Mouse (Mus musculus) kidney, embryonic 16.5 days (tissue): ENCODE results near the gene Grb10. TPM values are rescaled to one million over a fixed set of nuclear protein-coding genes. Genes with fewer than 3 reads are reported as not detected.
A peak's percentile ranks its signal among the peaks of the same experiment; 100 is the strongest.

Experiments
- ATAC-seq: fragments of 200-750 bp; cut with Nextera tagmentation; 2 replicates; pipeline ENCODE4 v1.8.0; 2017; ENCODE audit warnings: moderate TSS enrichment; ENCODE audit not compliant: low FRiP score, low TSS enrichment
- H3K27ac ChIP-seq: fragments of 300-500 bp; sonication (generic); 2 replicates; pipeline ENCODE4 v1.5.1; 2014; ENCODE audit warnings: low read length
- H3K27me3 ChIP-seq: fragments of 300-500 bp; sonication (generic); 2 replicates; pipeline ENCODE4 v1.6.1; 2014; ENCODE audit warnings: low read length, control low read depth, mixed read lengths; ENCODE audit not compliant: insufficient read depth
- H3K36me3 ChIP-seq: fragments of 300-500 bp; sonication (generic); 2 replicates; pipeline ENCODE4 v1.6.1; 2014; ENCODE audit warnings: low read length, control low read depth, mixed read lengths; ENCODE audit not compliant: insufficient read depth
- H3K4me1 ChIP-seq: fragments of 300-500 bp; sonication (generic); 2 replicates; pipeline ENCODE4 v1.6.1; 2014; ENCODE audit warnings: low read length, control low read depth, mixed read lengths; ENCODE audit not compliant: insufficient read depth
- H3K4me2 ChIP-seq: fragments of 300-500 bp; sonication (generic); replicated peaks from 2 replicates; pipeline ENCODE4 v1.6.1; 2014; ENCODE audit warnings: low read depth, low read length
- H3K4me3 ChIP-seq: fragments of 300-500 bp; sonication (generic); 2 replicates; pipeline ENCODE4 v1.5.1; 2014; ENCODE audit warnings: mild to moderate bottlenecking, low read length
- H3K9ac ChIP-seq: fragments of 300-500 bp; sonication (generic); replicated peaks from 2 replicates; pipeline ENCODE4 v1.6.1; 2014; ENCODE audit warnings: low read length
- H3K9me3 ChIP-seq: fragments of 300-500 bp; sonication (generic); 2 replicates; pipeline ENCODE4 v1.6.1; 2016; ENCODE audit warnings: low read length, control low read depth
- WGBS: fragments of 180-500 bp; shearing (Covaris S2); extraction: QIAGEN DNeasy Blood & Tissue Kit; methylation state at CpG from one replicate; pipeline ENCODE4 v1.1.7; 2014; 5-methylcytosine and 5-hydroxymethylcytosine counted together
- polyA plus RNA-seq: library from polyadenylated mRNA; unstranded; fragments of >200 nt; fragmentation: Nextera tagmentation; extraction: Ambion mirVana; gene quantifications from 2 replicates; pipeline ENCODE4 v1.2.1, GENCODE M21; 2015

Gene Grb10
- polyA plus RNA-seq, 1 experiment from 2014 or later = 374 TPM

DNA sequence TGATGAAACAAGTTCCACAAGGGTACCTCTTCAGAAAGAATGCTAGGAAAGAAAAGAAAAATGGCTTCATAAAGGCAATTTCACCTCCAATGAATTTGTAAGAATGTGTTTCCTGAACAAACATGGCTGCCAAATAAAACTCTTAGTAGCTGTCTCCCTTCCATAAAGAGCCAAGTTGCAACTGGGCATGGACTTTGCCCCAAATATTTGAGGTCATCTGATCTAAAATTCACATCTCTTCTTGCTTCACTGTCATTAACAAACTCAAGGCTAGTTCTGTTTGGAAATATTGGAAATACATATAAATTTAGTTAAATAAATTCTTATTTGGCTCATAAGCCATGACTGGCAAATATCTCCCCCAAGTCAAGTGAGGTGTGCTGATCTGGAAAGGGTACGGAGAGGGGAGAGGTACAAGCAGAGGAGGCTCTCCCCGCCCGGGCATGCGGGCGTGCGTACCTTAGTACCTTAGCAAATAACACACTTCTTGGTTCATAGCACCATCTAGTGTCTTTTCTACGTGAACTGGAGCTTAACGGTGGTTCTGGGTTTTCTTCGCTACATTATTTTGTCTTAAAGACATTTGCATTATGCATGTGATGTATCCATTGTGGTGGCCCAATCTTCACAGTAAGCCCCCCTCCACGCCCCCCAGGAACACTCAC, 63.8 kb downstream of the Grb10 start:
- 33% methylated on average over 10 of the region's 10 CpGs for WGBS

DNA sequence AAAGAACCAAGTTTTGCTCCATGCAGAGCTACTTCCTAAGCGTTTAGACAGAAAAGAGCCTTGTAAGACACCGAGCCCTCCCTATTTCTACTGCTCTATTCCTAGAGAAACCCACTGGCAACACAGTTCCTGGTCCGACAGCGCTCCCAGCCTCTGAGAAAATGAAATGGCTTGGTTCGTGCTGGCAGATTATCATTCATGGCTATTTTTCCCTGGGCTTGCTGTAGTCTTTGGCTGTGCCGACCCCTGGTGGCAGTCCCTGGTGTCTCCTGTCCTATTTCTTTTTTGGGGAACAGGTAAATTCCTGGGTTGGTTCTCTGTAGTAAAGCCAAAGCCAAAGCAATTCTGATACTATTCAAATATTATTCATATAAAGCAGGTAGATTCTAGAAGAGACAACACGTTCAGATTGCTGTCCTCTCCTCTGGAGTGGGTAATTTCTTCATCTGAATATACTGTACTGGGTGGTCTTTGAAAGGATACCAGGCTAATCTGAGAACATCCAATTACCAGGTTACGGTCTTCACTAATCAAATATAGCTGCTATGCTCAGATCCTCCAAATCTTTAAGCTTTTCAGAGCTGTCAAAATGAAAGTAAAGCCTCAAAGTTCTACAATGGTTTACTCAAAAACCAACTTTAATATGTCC, 65.0 kb downstream of the Grb10 start:
- ATAC-seq = peak; percentile 57; the same call in 1 of the 2 replicates
- 50% methylated on average over 8 of the region's 8 CpGs for WGBS
- no peaks in the 10 kb centered on the region for H3K27me3 ChIP-seq
- H3K9ac ChIP-seq = no peak overlapping the region
- H3K4me1 ChIP-seq = peaks cover 3% of the 10 kb centered on the region; the same call in 1 of the 2 replicates
- H3K9me3 ChIP-seq = peaks cover 8% of the 10 kb centered on the region
- peaks cover 27% of the 10 kb centered on the region for H3K36me3 ChIP-seq
- H3K27ac ChIP-seq = no peak overlapping the region
- H3K4me2 ChIP-seq = no peak overlapping the region
- H3K4me3 ChIP-seq = no peak overlapping the region

More for the DNA sequence above, 63.8 kb downstream of the Grb10 start:
- no peaks in the 10 kb centered on the region for H3K4me1 ChIP-seq
- H3K27me3 ChIP-seq = no peaks in the 10 kb centered on the region
- H3K27ac ChIP-seq = no peak overlapping the region
- peak; percentile 59; the same call in 1 of the 2 replicates for ATAC-seq
- peaks cover 22% of the 10 kb centered on the region for H3K36me3 ChIP-seq
- H3K9me3 ChIP-seq = peaks cover 8% of the 10 kb centered on the region
- H3K4me3 ChIP-seq = no peak overlapping the region
- H3K4me2 ChIP-seq = no peak overlapping the region
- no peak overlapping the region for H3K9ac ChIP-seq

DNA sequence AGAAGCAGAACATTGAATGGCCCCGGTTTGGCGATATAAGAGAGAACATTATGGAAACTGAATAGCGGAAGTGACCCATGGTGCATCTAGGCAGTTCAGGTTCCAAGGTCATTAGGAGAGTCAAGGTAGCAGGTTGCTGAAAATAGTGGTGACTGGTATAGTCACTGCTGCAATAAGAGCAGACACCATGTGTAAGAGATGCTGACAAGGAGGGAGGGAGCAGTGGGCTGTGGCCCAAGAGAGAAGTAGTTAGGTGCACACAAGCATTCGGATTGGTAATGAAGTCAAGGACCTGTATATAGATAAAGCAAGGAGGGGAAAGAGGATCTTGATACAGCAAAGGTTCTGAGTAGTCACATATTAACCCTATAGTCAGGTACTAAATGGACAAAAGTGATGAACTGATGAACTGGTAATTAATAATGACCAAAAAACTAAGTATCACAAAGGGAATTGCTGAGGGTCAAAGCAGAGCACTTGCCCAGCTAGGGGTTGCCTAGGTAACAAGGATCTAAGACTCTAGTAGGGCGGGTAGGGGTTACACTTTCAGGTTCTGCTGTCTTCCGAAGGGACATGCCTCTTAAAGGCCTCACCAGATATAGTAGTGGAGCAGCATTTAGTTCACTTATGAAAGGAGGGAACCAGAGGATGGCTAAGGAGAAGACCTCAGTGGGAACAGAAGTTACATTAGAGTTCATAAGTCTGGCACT, 65.9 kb downstream of the Grb10 start:
- no peak for ATAC-seq
- Histone ChIP-seq H3K27me3 (no peaks in the 10 kb centered on the region), H3K4me1 (peaks cover 4% of the 10 kb centered on the region; the same call in 1 of the 2 replicates), H3K9me3 (peaks cover 8% of the 10 kb centered on the region), H3K36me3 (peaks cover 32% of the 10 kb centered on the region), H3K4me3 (no peak overlapping the region), H3K4me2 (no peak overlapping the region), H3K27ac (no peak overlapping the region), H3K9ac (no peak overlapping the region)
- WGBS = 88% methylated on average over 6 of the region's 6 CpGs

DNA sequence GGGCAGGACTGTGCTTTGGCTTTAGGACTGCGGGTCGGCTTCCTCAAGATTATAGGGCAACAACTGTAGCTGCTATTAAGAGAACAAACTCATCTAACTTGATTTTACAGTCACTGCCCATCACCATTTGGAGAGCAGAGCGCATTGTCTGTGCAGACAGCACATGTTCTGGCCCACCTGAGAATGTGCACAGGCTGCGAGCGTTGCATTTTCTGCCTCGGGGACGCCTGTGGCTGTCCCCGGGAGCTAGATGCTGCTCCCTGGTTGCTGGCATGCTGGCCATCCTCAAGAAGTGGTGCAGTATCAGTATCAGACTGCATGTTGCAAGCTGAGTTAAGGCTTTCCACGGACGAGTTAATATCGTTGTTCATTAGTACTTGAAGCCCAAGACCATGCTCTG, 68.2 kb downstream of the Grb10 start:
- WGBS = 92% methylated on average over 11 of the region's 11 CpGs
- no peak overlapping the region for H3K4me3 ChIP-seq
- no peak overlapping the region for H3K9ac ChIP-seq
- no peaks in the 10 kb centered on the region for H3K27me3 ChIP-seq
- peaks cover 8% of the 10 kb centered on the region for H3K9me3 ChIP-seq
- peaks cover 44% of the 10 kb centered on the region for H3K36me3 ChIP-seq
- no peak for ATAC-seq
- no peak overlapping the region for H3K4me2 ChIP-seq
- peaks cover 13% of the 10 kb centered on the region; the same call in 1 of the 2 replicates for H3K4me1 ChIP-seq
- H3K27ac ChIP-seq = no peak overlapping the region

DNA sequence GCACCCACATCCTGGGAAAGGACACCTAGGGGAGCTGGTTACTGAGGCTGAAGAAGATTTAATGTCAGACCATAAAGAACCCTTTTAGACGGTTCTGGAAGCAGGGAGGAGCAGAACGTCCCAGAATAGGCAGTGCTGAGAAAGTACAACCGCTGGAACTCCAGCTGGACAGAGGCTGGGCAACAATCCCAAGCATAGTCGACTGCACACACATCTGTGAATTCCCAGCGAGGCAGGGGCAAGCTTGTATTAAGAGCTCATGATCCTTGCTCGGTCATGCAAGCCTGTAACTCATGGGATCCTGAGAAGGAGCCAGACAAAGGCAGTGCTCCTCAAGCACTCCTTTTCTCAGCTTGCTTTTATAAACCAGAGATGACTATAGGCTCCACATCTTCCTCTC, 69.7 kb downstream of the Grb10 start:
- no peak overlapping the region for H3K9ac ChIP-seq
- ATAC-seq = peak; percentile 55
- H3K9me3 ChIP-seq = peaks cover 8% of the 10 kb centered on the region
- peaks cover 44% of the 10 kb centered on the region for H3K36me3 ChIP-seq
- H3K27me3 ChIP-seq = no peaks in the 10 kb centered on the region
- 21% methylated on average over 6 of the region's 6 CpGs for WGBS
- no peak overlapping the region for H3K4me2 ChIP-seq
- H3K4me3 ChIP-seq = no peak overlapping the region
- peak overlapping the region; percentile 58 for H3K27ac ChIP-seq
- peaks cover 13% of the 10 kb centered on the region; the same call in 1 of the 2 replicates for H3K4me1 ChIP-seq

DNA sequence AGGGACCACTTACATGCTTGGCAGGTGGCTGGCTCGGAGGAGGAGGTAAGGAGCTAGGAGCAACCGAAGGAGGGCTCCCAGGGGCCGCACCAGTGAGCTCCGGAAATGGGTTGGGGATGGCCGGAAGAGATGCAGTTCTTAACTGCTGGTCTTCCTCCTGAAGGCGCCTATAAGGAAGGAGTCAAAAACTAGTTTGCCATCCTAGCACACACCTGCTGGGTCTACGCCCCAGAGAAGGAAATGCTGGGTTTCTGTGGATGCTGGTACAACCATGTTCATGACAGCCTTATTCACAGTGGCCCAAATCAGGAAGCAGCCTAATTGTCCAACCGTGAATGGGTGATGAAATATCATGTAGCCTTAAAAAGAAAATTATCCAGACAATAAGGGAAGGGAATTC, 71.0 kb downstream of the Grb10 start:
- no peak overlapping the region for H3K9ac ChIP-seq
- H3K4me1 ChIP-seq = peaks cover 23% of the 10 kb centered on the region; the same call in 1 of the 2 replicates
- no peak overlapping the region for H3K4me2 ChIP-seq
- peaks cover 43% of the 10 kb centered on the region for H3K36me3 ChIP-seq
- no peaks in the 10 kb centered on the region for H3K27me3 ChIP-seq
- H3K9me3 ChIP-seq = peaks cover 8% of the 10 kb centered on the region
- ATAC-seq = no peak
- 88% methylated on average over 8 of the region's 8 CpGs for WGBS
- no peak overlapping the region; the same call in 1 of the 2 replicates for H3K27ac ChIP-seq
- H3K4me3 ChIP-seq = no peak overlapping the region

DNA sequence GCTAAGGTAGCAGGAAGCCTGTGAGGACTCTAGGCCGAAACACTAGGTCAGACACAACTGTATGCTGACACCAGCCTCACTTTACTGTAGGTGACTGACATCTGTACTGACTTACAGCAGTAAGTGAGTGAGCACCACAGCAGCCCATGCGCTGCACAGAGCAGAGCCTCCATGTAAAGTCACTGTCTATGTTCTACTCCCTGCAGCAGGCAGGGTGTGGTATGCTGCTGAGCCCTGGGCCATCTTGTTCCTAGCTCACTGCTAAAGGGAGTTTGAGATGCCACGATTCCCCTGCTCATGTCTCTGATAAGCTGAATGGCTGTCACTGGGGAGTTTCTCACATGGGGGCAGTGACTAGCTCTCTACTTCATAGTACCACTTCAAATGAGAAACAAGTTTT, 72.3 kb downstream of the Grb10 start:
- Histone ChIP-seq H3K4me3 (no peak overlapping the region), H3K4me2 (no peak overlapping the region), H3K4me1 (peaks cover 31% of the 10 kb centered on the region; the same call in 1 of the 2 replicates), H3K9ac (no peak overlapping the region), H3K27me3 (no peaks in the 10 kb centered on the region), H3K9me3 (peaks cover 3% of the 10 kb centered on the region; the same call in 1 of the 2 replicates), H3K36me3 (peaks cover 32% of the 10 kb centered on the region), H3K27ac (no peak overlapping the region)
- no peak for ATAC-seq
- 91% methylated on average over 3 of the region's 3 CpGs for WGBS

DNA sequence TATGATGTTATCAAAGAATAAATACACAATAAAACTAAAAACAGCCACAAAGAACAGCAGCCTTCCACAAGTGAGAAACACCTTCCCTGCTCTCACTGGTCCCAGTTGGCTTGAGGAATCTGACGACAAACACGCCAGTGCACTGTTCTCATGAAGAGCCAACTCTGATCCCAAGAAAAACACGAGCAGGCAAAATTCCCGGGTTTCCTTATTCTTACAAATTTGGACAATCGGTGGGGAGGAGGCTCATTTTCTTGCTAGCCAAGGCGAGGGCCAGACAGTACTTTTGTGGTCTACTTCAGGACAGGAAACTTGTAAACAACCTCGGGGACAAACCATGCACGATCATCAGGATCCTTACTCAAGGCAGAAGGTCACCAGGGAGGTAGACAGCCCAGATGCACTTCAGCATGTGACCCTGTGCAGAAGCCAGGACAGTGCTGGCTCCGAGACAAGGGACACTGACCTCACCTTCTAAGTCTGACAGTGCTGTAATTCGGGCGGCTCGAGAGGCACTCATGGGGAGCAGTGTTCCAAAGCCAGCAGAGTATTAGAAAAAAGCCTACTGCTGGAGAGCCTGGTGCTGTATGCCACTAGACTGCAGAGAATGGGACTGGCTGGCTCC, 72.9 kb downstream of the Grb10 start:
- H3K4me3 ChIP-seq = no peak overlapping the region
- H3K9ac ChIP-seq = no peak overlapping the region
- no peak overlapping the region for H3K4me2 ChIP-seq
- WGBS = 72% methylated on average over 12 of the region's 12 CpGs
- H3K27ac ChIP-seq = peak overlapping the region; percentile 17; the same call in 1 of the 2 replicates
- no peaks in the 10 kb centered on the region for H3K9me3 ChIP-seq
- H3K27me3 ChIP-seq = no peaks in the 10 kb centered on the region
- peaks cover 29% of the 10 kb centered on the region for H3K36me3 ChIP-seq
- peaks cover 37% of the 10 kb centered on the region for H3K4me1 ChIP-seq
- no peak for ATAC-seq

DNA sequence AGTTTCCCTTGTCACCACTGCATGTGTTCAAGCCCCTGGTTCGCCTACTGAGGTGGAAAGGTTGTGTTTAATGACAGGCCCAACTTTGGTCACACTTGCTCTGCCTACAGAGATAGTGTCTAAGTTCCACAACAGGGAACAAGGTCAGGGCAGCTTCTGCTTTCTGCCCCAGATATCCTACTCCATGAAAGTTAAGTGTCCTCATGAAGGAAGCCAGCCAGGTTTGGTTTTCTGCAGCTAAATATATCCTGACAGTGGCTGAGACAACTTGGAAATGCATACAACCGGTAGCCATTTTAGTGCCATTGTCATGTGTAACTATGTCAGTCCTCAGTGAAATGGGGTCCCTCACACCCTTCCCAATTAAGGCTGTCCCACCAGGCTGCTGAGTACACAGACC, 73.8 kb downstream of the Grb10 start:
- Histone ChIP-seq H3K27ac (no peak overlapping the region), H3K9me3 (no peaks in the 10 kb centered on the region), H3K4me3 (no peak overlapping the region), H3K4me2 (no peak overlapping the region), H3K36me3 (peaks cover 22% of the 10 kb centered on the region), H3K4me1 (peaks cover 41% of the 10 kb centered on the region), H3K27me3 (no peaks in the 10 kb centered on the region), H3K9ac (no peak overlapping the region)
- ATAC-seq = no peak
- WGBS = 90% methylated on average over 2 of the region's 2 CpGs
